Mouse (Mus musculus) embryonic facial prominence, embryonic 12.5 days (tissue): ENCODE data around the gene Acsf2. TPM values are rescaled to one million over a fixed set of nuclear protein-coding genes. Genes with fewer than 3 reads are reported as not detected.

Experiments
- ATAC-seq: fragments of 200-750 bp; cut with Nextera tagmentation; 2 replicates; pipeline ENCODE4 v1.8.0; 2017; ENCODE audit not compliant: insufficient number of reproducible peaks, insufficient read depth, low FRiP score, low TSS enrichment
- H3K27ac ChIP-seq: fragments of 300-500 bp; sonication (generic); 2 replicates; pipeline ENCODE4 v1.5.1; 2016; ENCODE audit warnings: mild to moderate bottlenecking
- H3K27me3 ChIP-seq: fragments of 300-500 bp; sonication (generic); 2 replicates; pipeline ENCODE4 v1.6.1; 2016; ENCODE audit warnings: mild to moderate bottlenecking, moderate library complexity
- H3K36me3 ChIP-seq: fragments of 300-500 bp; sonication (generic); 2 replicates; pipeline ENCODE4 v1.6.1; 2016; ENCODE audit warnings: mild to moderate bottlenecking
- H3K4me1 ChIP-seq: fragments of 300-500 bp; sonication (generic); 2 replicates; pipeline ENCODE4 v1.6.1; 2016
- H3K4me2 ChIP-seq: fragments of 300-500 bp; sonication (generic); replicated peaks from 2 replicates; pipeline ENCODE4 v1.6.1; 2016; ENCODE audit warnings: mild to moderate bottlenecking, moderate library complexity
- H3K4me3 ChIP-seq: fragments of 300-500 bp; sonication (generic); 2 replicates; pipeline ENCODE4 v1.5.1; 2016; ENCODE audit warnings: mild to moderate bottlenecking
- H3K9ac ChIP-seq: fragments of 300-500 bp; sonication (generic); 2 replicates; pipeline ENCODE4 v1.6.1; 2016; ENCODE audit warnings: mild to moderate bottlenecking, moderate library complexity
- H3K9me3 ChIP-seq: fragments of 300-500 bp; sonication (generic); 2 replicates; pipeline ENCODE4 v1.6.1; 2016; ENCODE audit warnings: mild to moderate bottlenecking, moderate library complexity
- WGBS: fragments of 180-500 bp; shearing (Covaris S2); methylation state at CpG from one replicate; pipeline ENCODE4 v1.1.7; 2016; 5-methylcytosine and 5-hydroxymethylcytosine counted together
- polyA plus RNA-seq: library from polyadenylated mRNA; unstranded; fragments of >200 nt; fragmentation: Nextera tagmentation; extraction: Ambion mirVana; gene quantifications from 2 replicates; pipeline ENCODE4 v1.2.1, GENCODE M21; 2016

The Acsf2 gene
- polyA plus RNA-seq, 1 experiment from 2014 or later, result 5.9 TPM

DNA sequence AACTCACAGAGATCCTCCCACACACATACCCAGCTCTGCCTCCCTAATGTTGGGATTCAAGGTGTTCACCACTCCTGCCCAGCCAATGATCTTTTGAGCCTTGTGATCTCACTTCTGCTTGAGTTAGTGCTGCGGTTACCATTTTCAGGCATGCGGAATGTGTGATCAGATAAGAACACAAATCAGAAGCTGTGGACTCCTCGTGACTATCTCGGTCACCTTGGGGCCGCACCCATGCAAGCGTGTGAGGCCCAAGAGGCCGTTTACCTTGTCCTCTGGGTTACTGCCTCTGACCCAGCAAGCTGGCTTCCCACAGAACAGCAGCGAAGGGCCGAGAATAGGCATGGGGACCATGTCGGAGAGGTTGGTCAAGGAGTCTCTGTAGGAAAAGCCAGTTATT, 92.7 kb downstream of the Acsf2 start:
- H3K36me3 ChIP-seq, result no peaks in the 10 kb centered on the region
- no peak overlapping the region for H3K4me2 ChIP-seq
- 0 out of 2 replicates have a peak, but pooled peaks cover 3% of the 10 kb centered on the region for H3K9me3 ChIP-seq
- WGBS, result 94% methylated on average over 10 of the region's 10 CpGs
- H3K27me3 ChIP-seq, result no peaks in the 10 kb centered on the region
- no peak overlapping the region for H3K9ac ChIP-seq
- no peaks in the 10 kb centered on the region for H3K4me1 ChIP-seq
- H3K4me3 ChIP-seq, result no peak overlapping the region
- no peak for ATAC-seq
- no peak overlapping the region for H3K27ac ChIP-seq

Other genes with a start within 250 kb of the Acsf2 start
- gene Abcc3, start 208.9 kb downstream of the Acsf2 start, polyA plus RNA-seq, result 0.69 and 0.78 TPM in 2 replicates
- 31.6 and 37.2 TPM in 2 replicates for gene Cacna1g, start 127.7 kb downstream of the Acsf2 start, polyA plus RNA-seq
- gene Spata20, start 115.7 kb downstream of the Acsf2 start, polyA plus RNA-seq, result 0.29 and 0.43 TPM in 2 replicates
- gene Epn3, start 101.9 kb downstream of the Acsf2 start, polyA plus RNA-seq, result 2.7 and 4.2 TPM in 2 replicates
- 2.5 and 3.7 TPM in 2 replicates for gene Mycbpap, start 80.1 kb downstream of the Acsf2 start, polyA plus RNA-seq
- 5.0 and 5.7 TPM in 2 replicates for gene Rsad1, start 52.6 kb downstream of the Acsf2 start, polyA plus RNA-seq
- 2.0 and 3.6 TPM in 2 replicates for gene Chad, start 36.8 kb downstream of the Acsf2 start, polyA plus RNA-seq
- gene Lrrc59, start 27.9 kb upstream of the Acsf2 start, polyA plus RNA-seq, result 222 and 225 TPM in 2 replicates
- 139 and 142 TPM in 2 replicates for gene Mrpl27, start 51.9 kb upstream of the Acsf2 start, polyA plus RNA-seq
- 33.3 and 37.5 TPM in 2 replicates for gene Eme1, start 52.1 kb upstream of the Acsf2 start, polyA plus RNA-seq
- 29.0 and 29.5 TPM in 2 replicates for gene Xylt2, start 75.6 kb upstream of the Acsf2 start, polyA plus RNA-seq
- gene Gm11541, start 102.6 kb upstream of the Acsf2 start, polyA plus RNA-seq, result 0.52 and 0.95 TPM in 2 replicates
- 0.22 and 0.25 TPM in 2 replicates for gene Cdc34b, start 139.9 kb upstream of the Acsf2 start, polyA plus RNA-seq
- not detected in 2 replicates for gene Tmem92, start 180.8 kb upstream of the Acsf2 start, polyA plus RNA-seq